Mouse (Mus musculus) thymus, postnatal 10 days (tissue): Measurements from ENCODE around the gene Trak1.

Experiments
- DNase-seq, 2 experiments: peaks; one replicate each; pipeline ENCODE4 v3.0.0; 2021; ENCODE audit warnings: low spot score in 2 of 2

The Trak1 gene

DNA sequence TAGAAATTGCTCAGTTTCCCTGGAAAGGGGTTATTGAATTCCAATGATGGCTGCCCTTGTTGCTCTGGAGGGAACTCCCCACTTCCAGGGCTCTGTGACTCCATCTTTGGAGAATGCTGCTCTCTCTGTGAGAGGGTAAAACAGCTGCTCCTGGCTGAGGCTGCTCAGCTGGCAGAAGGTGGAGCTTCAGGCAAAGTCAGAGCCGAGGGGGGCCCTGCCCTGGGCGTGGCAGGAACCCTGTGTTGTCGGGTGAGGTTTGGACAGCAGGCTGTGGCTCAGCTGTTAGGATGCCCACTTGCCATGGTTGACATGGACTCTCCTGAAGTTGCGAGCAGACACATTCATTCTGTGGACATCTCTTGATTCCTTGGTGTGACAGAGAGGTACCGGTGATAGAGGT is 49.3 kb downstream of the Trak1 start:
- no peak for DNase-seq

- no peak for DNase-seq
Measured at GRCm38 (mm10) chr9:121347981-121348380, 50.7 kb downstream of the Trak1 start.

DNA sequence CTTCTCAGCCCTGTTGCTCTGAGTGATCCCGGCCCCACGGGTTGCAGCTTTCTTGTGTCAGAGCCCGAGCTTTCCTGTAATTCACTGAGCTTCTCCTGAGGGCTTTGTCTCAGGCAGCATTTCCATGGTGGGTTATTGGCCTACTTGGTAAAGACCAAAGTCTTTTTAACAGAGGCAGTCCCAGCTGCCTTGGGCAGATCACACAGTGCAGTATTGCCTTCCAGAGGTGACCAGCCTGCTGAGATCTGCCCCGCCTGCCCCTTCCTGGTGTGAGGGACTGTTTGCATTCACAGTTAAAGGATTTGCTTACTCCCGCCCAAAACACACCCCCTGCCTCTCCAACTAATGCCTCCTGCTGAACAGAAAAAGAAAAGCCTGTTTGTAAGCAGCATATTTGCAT is 51.2 kb downstream of the Trak1 start:
- DNase-seq: no peak

- DNase-seq: no peak
Measured at GRCm38 (mm10) chr9:121349111-121349510, 51.8 kb downstream of the Trak1 start.

- no peak for DNase-seq
Measured at GRCm38 (mm10) chr9:121350601-121351000, 53.3 kb downstream of the Trak1 start.

GRCm38 (mm10) chr9:121351388-121352078 is 54.2 kb downstream of the Trak1 start:
- DNase-seq: no peak

- DNase-seq: peak in 1 of 2 experiments; percentile 64
Measured at GRCm38 (mm10) chr9:121352131-121352606, 54.9 kb downstream of the Trak1 start.

- DNase-seq: no peak
Measured at GRCm38 (mm10) chr9:121352726-121353125, 55.4 kb downstream of the Trak1 start.

DNA sequence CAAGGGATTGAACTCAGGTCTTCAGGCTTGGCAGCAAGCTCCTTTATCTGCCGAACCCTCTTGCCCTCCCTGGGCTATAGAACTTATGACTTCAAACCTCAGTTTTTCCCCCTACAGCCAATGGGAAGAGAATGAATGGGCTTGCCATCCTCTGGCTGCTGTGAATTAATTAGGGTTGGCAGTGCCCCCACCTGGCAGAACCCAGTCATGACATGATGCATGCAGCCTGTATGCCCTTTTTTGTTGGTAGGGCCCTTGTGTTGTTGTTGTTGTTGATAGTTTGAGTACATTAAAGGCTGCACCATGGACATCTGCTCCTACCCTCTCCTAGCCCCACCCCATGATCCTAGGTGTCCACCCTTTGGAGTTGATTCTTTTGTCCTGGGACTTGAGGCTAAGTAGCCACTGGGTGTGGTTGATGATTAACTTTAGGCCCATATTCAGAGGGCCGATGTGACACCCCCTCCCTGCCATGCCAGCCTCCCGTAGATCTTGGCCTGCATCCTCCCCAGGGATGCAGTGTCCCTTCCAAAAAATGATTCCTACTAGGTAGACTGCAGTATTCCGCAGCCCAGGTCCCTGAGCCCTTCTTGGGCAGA is 57.6 kb downstream of the Trak1 start:
- DNase-seq: peak in 1 of 2 experiments; percentile 63

- no peak for DNase-seq
Measured at GRCm38 (mm10) chr9:121355431-121356141, 58.3 kb downstream of the Trak1 start.

DNA sequence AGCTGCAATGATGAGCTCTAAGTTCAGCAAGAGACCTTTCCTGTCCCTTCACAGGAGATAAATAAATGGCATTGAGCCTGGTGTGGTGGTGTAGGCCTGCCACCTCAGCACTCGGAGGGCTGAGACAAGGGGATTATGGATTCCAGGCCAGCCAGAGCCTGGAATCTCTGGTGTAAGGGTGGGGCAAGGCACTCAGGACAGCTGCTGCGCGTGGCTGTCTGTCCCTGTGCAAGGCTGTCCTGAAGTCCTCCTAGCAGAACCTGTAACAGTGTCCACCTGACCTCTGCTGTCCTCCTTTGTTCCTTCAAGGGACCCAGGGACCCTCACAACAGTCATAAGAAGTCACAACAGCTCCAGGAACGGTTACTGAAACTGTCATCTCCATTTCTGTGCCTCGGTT is 59.8 kb downstream of the Trak1 start:
- no peak for DNase-seq

DNA sequence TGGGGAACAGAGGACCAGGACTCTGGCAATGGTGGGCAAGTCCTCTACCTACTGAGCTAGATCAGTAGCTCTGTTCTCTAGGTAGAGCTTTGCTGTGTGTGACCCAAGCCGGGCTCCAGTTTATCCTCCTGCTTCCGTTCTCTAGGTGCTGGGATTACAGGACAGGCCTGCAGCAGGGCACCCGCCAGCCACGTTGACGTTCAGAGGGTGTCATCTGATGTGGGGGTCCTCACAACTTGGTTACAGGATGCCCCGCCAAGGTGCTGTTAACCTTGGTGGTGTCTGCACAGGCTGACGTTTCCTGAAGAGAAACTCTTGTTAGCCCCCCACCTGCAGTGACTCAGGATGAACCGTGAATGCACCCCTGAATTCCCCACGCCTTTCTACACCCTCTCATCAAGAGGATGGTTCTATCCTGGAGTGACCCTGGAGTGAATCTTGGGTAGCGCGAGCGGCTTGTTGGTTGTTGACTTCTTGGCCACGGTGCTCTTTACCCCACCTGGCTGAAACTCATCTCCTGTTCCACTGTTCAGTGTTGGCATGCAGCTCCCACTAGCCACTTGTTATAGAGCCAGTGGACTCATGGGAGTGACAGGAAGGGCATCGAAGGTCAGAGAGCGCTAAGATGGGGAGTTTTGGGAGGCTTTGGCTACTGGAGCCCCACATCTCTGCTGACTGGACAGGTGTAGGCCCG is 60.4 kb downstream of the Trak1 start:
- DNase-seq: no peak

DNA sequence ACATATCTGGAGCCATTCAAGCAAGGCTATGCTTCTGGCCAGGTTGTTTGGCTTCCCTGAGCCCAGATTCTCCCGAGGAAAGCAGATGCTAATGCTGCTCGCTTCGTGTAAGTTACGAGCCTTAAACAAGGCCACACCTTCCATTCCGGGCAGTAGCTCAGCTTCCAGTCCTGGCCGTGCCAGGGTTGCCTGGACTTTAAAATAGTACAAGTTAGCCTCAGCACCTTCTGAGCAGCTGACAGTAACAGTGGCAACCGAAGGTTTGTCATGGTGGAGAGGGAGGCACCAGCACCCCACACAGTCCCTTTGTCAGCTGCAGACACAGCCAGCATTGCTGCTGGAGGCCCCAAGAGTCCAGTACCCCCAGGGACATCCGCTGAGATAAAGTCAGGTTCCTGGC is 61.1 kb downstream of the Trak1 start:
- DNase-seq: no peak

- no peak for DNase-seq
Measured at GRCm38 (mm10) chr9:121359266-121359972, 62.1 kb downstream of the Trak1 start.

DNA sequence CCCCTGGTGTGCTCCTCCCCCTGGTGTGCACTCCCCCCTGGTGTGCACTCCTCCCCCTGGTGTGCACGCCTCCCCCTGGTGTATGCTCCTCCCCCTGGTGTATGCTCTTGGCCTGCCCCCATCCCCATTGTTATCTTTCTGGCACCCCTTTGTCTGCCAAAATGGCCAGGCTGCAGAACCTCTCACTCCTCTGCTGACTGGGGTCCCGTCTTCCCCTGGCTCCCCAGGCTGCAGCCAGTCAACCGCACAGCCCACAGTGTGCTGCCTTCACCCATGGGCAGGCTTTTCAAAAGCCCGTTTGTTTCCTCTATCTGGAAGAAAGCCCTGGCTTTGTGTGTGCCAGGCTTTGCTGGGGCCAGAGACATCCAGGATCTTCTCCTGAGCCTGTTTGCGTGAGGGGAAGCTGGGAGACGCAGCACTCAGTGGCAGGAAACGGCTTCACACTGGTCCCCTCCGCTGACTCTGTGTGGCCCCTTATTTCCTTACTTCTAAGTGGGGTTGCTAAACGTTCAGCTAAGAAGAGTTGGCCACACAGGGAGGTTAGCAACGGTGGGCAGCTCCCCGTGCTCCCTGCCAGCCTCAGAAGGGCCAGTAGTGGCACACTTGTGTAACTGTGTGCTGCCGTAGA is 63.1 kb downstream of the Trak1 start:
- peak; percentile 58 to 61 for DNase-seq

DNA sequence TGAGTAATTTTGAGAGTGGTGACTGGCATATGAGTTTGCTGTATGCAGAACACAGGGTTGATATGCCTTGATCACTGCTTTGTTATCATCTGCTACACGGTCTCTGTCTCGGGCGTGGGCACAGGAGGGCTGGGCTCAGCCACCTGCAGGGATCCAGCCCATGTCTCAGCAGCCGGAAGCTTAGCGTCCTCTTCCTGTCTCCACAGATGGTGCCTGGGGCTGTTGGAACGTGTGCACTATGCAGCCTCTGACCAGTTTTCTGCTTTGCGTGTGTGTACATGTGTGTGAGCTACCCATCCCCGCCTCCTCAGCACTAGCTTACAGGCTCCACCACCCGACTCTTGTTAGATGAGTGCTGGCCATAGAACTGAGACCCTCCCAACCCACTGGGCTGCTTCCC is 63.7 kb downstream of the Trak1 start:
- peak; percentile 77 to 87 for DNase-seq

- no peak for DNase-seq
Measured at GRCm38 (mm10) chr9:121363932-121364331, 66.6 kb downstream of the Trak1 start.

GRCm38 (mm10) chr9:121366135-121366863 is 69.0 kb downstream of the Trak1 start:
- no peak for DNase-seq

- DNase-seq: no peak
Measured at GRCm38 (mm10) chr9:121366864-121367245, 69.6 kb downstream of the Trak1 start.

DNA sequence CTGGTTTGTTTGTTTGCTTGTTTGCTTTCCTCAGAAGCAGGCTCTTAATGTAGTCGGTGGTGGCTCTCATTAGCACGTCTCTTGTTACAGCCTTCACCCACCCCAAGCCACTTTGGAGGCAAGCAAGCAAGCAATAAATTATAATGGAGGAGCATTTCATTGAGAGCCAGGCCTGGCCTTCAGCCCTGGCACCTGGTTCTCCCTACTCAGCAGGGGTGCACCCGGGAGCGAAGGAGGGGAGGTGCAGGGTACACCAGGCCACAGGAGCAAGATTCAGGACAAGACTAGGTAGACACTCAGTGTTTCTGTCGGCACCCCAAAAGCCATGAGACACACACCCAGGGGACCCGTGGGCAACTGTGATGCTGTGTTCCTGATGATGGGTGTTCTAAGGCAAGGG is 72.3 kb downstream of the Trak1 start:
- DNase-seq: no peak
